Mouse (Mus musculus) megakaryocyte, embryonic 14.5 days (primary cell): ENCODE measurements at regions not wholly inside any gene's neighbourhood (a gene's known extent, or its start where the extent isn't known, plus 50 kb on each side); places are given as distances from the start of the nearest gene placed in this dataset.

Experiments
- FLI1 ChIP-seq: IDR thresholded peaks from 2 replicates; pipeline ENCODE4 v1.6.1; 2012; ENCODE audit warnings: low read length, inconsistent platforms, mixed read lengths
- GATA1 ChIP-seq: IDR thresholded peaks from 3 replicates; pipeline ENCODE4 v1.6.1; 2012; ENCODE audit warnings: mixed read lengths, low read length, inconsistent platforms, borderline replicate concordance

- TF ChIP-seq GATA1 (no peak), FLI1 (no peak)
These were observed 648.9 kb upstream of the Tbl1xr1 start for GRCm38 (mm10) chr3:21427408-21428031.
